Mouse (Mus musculus): Measurements from ENCODE around the gene Foxred1.

GRCm38 (mm10) chr9:35247405-35247804 lies 36.5 kb upstream of the Foxred1 start:
- TF ChIP-seq EP300 (IDR thresholded peaks at IDR 0.05; ENCODE audit: low read depth) = no peak
- TF ChIP-seq CTCF (IDR thresholded peaks at IDR 0.05; ENCODE audit: low read depth) = no peak
